Mouse (Mus musculus): ENCODE measurements around the gene Gp1ba. TPM values are rescaled to one million over a fixed set of nuclear protein-coding genes. Genes with fewer than 3 reads are reported as not detected.

Gene Gp1ba
- total RNA-seq (2023) = 0.18 and 0.73 TPM in 2 replicates

DNA sequence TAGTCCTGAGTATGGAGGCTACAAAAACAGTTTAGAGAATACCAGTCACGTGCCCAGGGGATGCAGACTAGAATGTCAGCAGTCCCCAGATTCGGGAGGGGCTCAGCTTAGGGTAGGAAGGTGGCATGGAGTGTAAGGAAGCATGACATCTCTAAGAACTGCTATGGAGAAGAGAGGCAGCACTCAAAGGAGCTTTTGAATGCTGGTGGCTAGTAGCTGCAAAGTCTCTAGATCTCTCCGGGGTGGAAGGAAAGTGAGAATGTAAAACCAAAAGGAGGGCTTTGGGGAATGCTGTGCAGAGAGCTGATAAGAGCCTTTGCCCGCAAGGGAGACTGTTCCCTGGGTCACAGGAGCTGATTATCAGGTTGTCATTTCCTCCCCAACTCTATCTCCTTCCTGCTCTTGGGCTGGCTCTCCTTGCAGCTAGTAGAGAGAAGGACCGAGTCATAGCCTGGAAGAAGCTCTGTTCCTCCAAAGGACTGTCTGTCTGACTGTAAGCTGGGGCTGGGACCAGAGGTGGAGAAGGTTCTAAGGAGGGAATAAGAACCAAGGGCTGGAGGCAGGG lies at the start of gene Gp1ba:
Gene Gp1ba (plus strand): TSS at position 409 of the 565 bp plus-strand sequence.

DNA sequence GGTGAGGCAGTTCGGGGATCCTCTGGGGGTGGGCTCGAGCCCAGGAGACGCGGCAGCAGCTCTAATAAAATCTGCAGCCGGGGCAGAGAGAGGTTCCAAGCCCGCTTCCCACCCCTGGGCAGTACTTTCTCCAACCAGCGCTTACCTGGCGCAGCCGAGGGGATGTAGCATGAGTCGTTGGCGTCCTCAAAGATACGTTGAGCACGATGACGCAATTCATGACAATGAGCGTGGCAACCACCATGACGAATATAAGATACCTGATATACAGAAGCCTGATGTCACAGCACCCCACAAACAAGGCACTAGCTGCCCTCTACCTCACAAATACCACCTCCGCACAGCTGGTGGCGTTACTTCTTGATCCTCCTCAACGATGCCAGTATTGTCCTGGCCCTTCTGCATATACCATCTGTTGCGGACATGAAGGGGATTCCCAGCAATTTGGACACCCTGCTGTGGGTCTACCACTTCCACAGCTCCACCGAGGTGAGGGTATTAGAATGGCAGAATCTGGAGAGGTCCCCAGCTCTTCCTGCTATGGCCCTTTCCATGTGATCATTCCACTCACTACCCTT lies 23.3 kb upstream of the Gp1ba start, which contains the start of gene 4930544D05Rik:
Gene 4930544D05Rik (plus strand): TSS at position 333 of the 578 bp plus-strand sequence.

DNA sequence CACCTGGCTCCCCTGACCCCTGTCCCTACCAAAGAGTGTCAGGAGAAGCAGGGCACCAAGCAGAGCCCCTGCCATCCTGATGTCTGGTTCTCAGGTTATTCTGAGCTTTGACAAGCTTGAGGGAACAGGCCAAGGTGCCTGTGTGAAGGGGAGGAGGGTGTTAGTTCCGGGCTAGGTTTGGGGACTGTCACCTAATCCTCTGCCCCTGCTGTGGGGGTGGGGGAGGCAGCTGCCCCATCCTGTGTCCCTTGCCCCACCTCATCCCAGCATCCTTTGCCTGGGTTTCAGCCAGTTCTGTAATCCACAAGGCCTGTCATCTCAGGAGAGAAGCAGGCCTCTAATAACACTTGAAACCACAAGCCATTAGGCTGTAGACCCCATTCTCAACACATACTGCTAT lies 19.8 kb upstream of the Gp1ba start, which contains the start of gene Chrne:
Gene Chrne (minus strand): TSS at position 116 of the 400 bp plus-strand sequence.

DNA sequence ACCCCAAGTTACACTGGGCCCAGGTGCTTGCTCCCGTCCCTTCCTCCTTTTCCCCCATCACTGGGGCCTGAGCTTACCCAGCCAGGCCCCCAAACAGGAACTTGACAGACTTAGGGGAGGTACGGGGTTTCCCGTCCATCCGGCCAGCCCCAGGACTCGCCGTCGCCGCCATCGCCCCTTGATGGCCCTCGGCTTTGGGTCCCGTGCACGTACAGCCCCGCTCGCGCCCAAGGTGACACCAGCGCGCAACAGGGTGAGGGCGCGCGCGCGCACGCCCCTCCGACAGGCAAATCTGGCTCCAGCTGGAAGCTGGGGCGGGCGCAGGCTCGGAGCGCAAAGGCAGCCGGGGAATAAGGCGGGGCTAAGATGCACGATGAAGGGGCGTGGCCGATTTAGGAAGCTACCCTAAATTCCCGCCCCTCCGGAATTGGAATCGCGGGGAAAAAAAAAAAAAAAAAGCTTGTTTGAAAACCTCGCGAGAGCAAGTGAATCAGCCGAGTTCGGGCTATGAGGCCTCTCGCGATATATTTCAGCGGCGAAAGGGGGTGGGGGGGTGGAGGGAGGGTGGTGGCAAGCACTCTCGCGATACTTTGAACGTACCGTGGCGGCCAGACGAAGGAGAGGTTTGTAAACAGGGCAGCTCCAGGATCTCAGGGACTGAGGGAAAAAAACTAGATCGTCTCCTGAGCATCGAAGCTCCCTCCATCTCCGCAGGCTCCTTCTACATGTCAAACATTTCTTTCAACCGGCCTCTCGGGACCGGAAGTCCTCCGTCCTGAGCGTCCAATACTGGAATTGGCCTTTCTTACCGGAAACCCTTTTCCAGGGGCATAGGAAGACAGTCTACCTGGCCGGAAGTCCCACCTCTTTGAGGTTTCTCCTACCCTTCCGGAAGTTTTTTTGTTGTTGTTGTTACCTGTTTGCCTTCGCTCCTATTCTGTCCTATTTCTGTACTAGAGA lies 8.0 kb downstream of the Gp1ba start, which contains the start of the genes Rnf167 and Slc25a11:
Gene Rnf167 (plus strand): TSS at position 545 of the 960 bp plus-strand sequence.
Gene Slc25a11 (minus strand): TSS at position 789 of the 960 bp plus-strand sequence.

DNA sequence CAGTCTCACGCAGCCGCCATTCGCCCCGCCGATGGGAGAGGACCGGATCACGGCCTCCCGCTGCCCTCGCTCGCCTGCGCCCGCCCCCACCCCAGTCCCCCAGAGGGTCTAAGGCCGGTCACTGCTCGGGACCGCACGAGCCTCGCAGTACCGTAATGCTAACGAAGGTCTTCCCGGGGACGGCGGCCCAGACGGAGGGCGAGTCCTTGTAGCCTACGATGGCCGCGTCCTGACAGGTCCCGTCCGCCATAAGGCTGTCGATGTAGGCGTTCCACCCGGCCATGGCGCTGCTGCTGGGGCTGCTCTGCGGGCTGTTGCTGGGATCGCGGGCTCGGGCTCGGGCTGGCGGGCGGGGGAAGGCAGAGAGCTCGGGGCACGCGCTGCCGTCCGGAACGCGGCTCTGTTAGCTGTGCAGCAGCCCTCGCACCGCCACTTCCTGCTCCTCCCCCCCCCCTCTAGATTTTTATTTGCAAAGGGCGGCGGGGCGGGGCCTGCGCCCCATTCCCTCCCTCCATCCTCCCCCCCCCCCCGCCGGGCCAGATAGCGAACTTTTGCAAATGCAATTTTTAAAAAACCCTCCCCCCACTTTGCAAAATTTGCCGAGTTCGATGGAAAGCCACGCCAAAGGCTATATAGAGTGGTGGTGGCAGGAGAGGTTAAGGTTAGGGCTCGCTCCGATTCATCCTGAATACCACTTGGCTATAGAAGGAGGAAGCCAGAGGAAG lies 15.4 kb downstream of the Gp1ba start, which contains the start of gene Pfn1:
Gene Pfn1 (minus strand): TSS at position 447 of the 725 bp plus-strand sequence.

DNA sequence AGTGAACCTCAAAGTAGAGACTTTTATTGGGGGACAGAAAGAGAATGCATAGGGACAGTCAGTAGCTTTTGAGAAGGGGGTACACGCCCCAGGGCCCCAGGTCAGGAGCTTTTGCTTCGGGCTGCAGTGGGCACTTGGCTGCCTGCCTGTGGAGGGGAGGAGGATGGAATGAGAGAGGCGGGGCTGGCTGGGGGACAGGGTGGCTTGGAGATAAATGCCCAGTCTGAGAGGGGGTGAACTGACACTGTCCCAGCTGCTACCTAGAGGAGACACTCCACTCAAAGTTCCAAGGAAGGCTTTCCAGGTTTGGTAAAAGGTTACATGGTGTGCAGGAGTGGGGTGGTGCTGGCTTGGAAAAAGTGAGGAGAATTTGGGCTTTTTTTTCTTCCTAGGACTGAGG lies 18.0 kb downstream of the Gp1ba start, which contains the start of gene Eno3:
Gene Eno3 (plus strand): TSS at position 239 of the 400 bp plus-strand sequence.

DNA sequence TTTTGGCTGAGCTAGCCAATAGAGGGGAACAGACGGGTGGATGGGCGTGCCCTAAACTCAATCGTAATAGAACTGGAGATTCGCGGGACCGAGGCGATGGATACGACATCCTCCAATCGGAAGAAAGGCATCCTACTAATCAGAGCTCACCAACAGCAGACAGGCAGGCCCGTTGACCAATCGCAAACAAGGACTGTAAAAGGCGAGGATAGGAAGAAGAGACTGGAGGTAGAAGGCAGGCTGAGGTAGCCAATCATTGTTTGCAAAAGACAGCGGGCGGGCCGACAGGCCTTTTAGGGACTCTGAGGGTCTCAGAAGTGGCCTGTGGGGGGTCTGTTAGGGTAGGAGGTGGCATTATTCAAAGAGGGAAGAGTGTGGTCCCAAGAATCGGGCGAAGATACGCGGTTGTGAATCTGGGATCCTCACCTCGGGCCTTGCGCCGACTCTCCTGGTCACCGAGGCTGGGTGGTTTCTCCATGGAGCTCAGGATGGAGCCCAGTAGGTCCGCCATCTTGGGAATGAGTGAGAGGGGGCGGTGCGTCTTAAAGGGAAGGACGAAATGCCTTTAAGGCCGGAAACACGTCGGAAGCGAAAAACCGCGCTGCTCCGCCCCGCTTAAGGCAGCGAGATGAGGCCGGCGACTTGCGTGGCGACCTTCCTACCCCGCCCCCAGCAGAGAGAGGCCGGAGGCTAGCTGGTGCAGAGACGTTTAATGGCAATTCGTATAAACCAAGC lies 30.0 kb downstream of the Gp1ba start, which contains the start of gene Spag7:
Gene Spag7 (minus strand): TSS at position 646 of the 735 bp plus-strand sequence.

DNA sequence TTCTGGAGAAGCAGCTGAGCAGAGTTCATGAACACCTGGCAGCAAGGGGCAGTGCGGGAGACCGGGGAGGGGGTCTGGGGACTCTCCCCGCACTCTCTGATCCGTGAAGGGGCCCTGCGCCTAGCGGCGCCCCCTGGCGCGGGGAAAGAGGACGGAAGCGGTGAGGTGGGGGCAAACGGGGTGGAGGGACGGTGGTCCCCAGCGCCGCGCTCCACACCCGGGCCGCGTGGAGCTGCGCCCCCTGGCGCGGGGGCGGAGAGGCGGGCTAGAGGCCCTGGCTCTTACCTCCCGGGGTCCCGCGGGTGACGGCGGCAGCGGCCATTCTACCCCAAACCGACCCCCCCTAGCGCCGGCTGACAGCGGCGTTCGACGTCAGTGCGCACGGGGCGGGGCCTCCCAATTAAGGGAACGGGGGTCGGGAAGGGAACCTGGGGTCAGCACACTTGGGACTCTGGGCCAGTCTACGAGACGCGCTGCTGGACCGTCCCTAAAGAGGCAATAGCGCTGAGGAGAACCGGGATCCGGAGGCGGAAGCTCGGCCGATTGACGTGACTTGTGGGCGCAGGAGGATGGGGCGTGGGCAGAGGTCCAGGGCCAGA lies 48.8 kb downstream of the Gp1ba start, which contains the start of gene Camta2:
Gene Camta2 (minus strand): TSS at position 505 of the 599 bp plus-strand sequence.

Other genes starting within 250 kb of the Gp1ba start
- 12.0 and 22.1 TPM in 2 replicates for gene Pelp1, start 229.1 kb upstream of the Gp1ba start, total RNA-seq (2023)
- 950 and 1,080 TPM in 2 replicates for gene Arrb2, start 206.5 kb upstream of the Gp1ba start, total RNA-seq (2023)
- 24.7 and 31.8 TPM in 2 replicates for gene Med11, start 187.2 kb upstream of the Gp1ba start, total RNA-seq (2023)
- 0.61 and 0.66 TPM in 2 replicates for gene Zmynd15, start 179.7 kb upstream of the Gp1ba start, total RNA-seq (2023)
- gene Cxcl16, start 179.1 kb upstream of the Gp1ba start, total RNA-seq (2023) = 2.9 and 7.3 TPM in 2 replicates
- not detected in 2 replicates for gene Tm4sf5, start 133.9 kb upstream of the Gp1ba start, total RNA-seq (2023)
- not detected in 2 replicates for gene Vmo1, start 124.5 kb upstream of the Gp1ba start, total RNA-seq (2023)
- not detected in 2 replicates for gene Gltpd2, start 119.9 kb upstream of the Gp1ba start, total RNA-seq (2023)
- gene Psmb6, start 113.8 kb upstream of the Gp1ba start, total RNA-seq (2023) = 85.9 and 94.4 TPM in 2 replicates
- gene Gm40193, start 106.2 kb upstream of the Gp1ba start, total RNA-seq (2023) = not detected in 2 replicates
- 2.0 and 3.3 TPM in 2 replicates for gene Pld2, start 99.1 kb upstream of the Gp1ba start, total RNA-seq (2023)
- gene Mink1, start 76.2 kb upstream of the Gp1ba start, total RNA-seq (2023) = 14.2 and 21.9 TPM in 2 replicates
- gene 4930544D05Rik, start 23.3 kb upstream of the Gp1ba start, total RNA-seq (2023) = not detected in 2 replicates
- gene Chrne, start 19.9 kb upstream of the Gp1ba start, total RNA-seq (2023) = 1.0 TPM in 1 of 2 replicates, not detected in the other
- 139 and 152 TPM in 2 replicates for gene Rnf167, start 8.1 kb downstream of the Gp1ba start, total RNA-seq (2023)
- 80.8 and 90.9 TPM in 2 replicates for gene Slc25a11, start 8.4 kb downstream of the Gp1ba start, total RNA-seq (2023)
- gene Pfn1, start 15.5 kb downstream of the Gp1ba start, total RNA-seq (2023) = 1,990 and 2,032 TPM in 2 replicates
- gene Eno3, start 18.1 kb downstream of the Gp1ba start, total RNA-seq (2023) = 4.2 and 6.6 TPM in 2 replicates
- gene Spag7, start 30.3 kb downstream of the Gp1ba start, total RNA-seq (2023) = 36.7 and 37.4 TPM in 2 replicates
- 55.4 and 60.4 TPM in 2 replicates for gene Camta2, start 49.0 kb downstream of the Gp1ba start, total RNA-seq (2023)
- gene Inca1, start 61.0 kb downstream of the Gp1ba start, total RNA-seq (2023) = not detected in 2 replicates
- 30.8 and 43.4 TPM in 2 replicates for gene Kif1c, start 61.4 kb downstream of the Gp1ba start, total RNA-seq (2023)
- gene Zfp3, start 125.1 kb downstream of the Gp1ba start, total RNA-seq (2023) = 0.25 and 0.28 TPM in 2 replicates
- not detected in 2 replicates for gene Scimp, start 173.5 kb downstream of the Gp1ba start, total RNA-seq (2023)
- gene Rabep1, start 205.7 kb downstream of the Gp1ba start, total RNA-seq (2023) = 10.5 and 15.3 TPM in 2 replicates

All from neutrophil, adult 65 days (primary cell).